Mouse (Mus musculus): ENCODE results near the gene Gusb. TPM values are rescaled to one million over a fixed set of nuclear protein-coding genes. Genes with fewer than 3 reads are reported as not detected.
"Not testable (repeated sequence)": the region's sequence is repeated elsewhere in the genome, so short reads cannot be mapped to it uniquely, and the experiment has no call there.

Gusb gene
- polyA plus RNA-seq, 1 experiment from 2014 or later: 50.2 TPM

DNA sequence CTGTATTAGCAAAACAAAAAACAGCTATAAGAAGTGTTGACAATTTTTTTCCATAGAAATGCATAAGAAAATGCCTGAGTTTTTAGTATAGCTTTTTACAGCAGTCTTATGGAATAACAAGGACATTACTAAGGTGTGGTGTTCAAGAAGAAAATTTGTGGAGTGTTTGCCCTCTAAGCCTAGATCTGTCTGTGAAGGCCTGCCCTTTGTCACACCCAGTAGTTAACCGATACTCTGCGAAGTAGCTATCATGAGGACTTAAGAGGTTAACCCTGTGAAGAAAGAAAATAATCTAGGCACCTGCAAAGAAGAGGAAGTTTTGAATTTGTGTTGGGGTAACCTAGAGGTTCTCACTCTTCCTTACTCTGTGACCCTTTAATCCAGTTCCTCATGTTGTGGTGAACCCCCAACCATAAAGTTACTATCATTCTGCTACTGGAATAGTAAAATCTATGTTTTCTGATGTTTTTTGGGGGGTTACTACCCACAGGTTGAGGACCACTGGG lies 55.3 kb downstream of the Gusb start:
- H3K9ac ChIP-seq (ENCODE audit: low read depth, low read length): no peak overlapping the region
- H3K36me3 ChIP-seq (ENCODE audit: control insufficient read depth, insufficient read depth, low read length): no peaks in the 10 kb centered on the region
- no peak for ATAC-seq (replicated peaks; ENCODE audit: insufficient number of reproducible peaks, low FRiP score, low TSS enrichment)
- no peaks in the 10 kb centered on the region for H3K9me3 ChIP-seq (replicated peaks; ENCODE audit: control insufficient read depth, low read length)
- no peak overlapping the region for H3K4me3 ChIP-seq (ENCODE audit: low read depth, low read length)
- 72% methylated on average over 2 of the region's 2 CpGs for WGBS (ENCODE audit: insufficient replicate concordance)
- H3K27ac ChIP-seq (ENCODE audit: low read depth, low read length): no peak overlapping the region
- H3K4me1 ChIP-seq (ENCODE audit: control insufficient read depth, insufficient read depth, low read length): peaks cover 3% of the 10 kb centered on the region; the same call in 1 of the 2 replicates
- H3K4me2 ChIP-seq: no peak overlapping the region
- H3K27me3 ChIP-seq (ENCODE audit: control insufficient read depth, insufficient read depth, low read length): no peaks in the 10 kb centered on the region

- Histone ChIP-seq H3K27me3 (ENCODE audit: control insufficient read depth, insufficient read depth, low read length) (no peaks in the 10 kb centered on the region), H3K4me3 (ENCODE audit: low read depth, low read length) (no peak overlapping the region), H3K9me3 (replicated peaks; ENCODE audit: control insufficient read depth, low read length) (no peaks in the 10 kb centered on the region), H3K4me1 (ENCODE audit: control insufficient read depth, insufficient read depth, low read length) (peaks cover 3% of the 10 kb centered on the region; the same call in 1 of the 2 replicates), H3K27ac (ENCODE audit: low read depth, low read length) (no peak overlapping the region), H3K9ac (ENCODE audit: low read depth, low read length) (no peak overlapping the region), H3K4me2 (peak overlapping the region; percentile 14; the same call in 1 of the 2 replicates), H3K36me3 (ENCODE audit: control insufficient read depth, insufficient read depth, low read length) (no peaks in the 10 kb centered on the region)
- no peak for ATAC-seq (replicated peaks; ENCODE audit: insufficient number of reproducible peaks, low FRiP score, low TSS enrichment)
- 65% methylated on average over 1 of the region's 1 CpGs for WGBS (ENCODE audit: insufficient replicate concordance)
Measured at GRCm38 (mm10) chr5:129943402-129943801, 59.4 kb downstream of the Gusb start.

DNA sequence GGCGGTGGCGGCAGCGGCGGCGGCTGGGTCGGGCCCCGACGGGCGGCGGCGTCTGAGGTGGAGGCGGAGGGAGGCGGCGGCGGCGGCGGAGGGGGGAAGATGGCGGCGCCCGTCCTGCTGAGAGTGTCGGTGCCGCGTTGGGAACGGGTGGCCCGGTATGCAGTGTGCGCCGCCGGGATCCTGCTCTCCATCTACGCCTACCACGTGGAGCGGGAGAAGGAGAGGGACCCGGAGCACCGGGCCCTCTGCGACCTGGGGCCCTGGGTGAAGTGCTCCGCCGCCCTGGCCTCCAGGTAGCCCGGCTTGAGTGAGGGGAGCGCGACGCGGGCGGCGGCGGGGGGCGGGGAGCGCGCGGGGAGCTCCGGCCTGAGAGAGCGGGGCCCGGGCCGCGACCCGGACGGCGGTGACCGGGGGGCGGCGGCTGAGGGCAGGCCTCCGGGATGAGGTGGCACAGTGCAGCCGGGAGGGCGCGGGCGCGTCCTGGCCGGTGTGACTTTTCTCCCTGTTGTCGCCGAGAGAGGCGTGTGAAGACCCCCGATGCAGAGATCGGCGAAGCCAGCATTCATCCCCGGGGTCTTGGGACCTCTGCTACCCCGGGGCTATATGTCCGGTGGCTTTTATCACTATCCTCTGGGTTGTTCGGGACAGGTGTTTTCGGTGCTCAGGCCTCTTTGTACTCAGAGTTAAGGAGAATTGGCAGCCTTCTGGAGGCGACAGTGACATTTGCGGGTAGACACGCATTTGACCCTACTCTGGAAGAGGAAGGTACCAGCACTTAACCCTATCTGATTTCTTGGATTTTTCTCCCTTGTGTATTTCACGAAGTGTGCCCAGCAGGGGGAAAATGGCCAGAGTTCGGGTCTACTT lies 60.5 kb downstream of the Gusb start:
- Histone ChIP-seq H3K4me3 (ENCODE audit: low read depth, low read length) (peak overlapping the region; percentile 90), H3K9ac (ENCODE audit: low read depth, low read length) (peak overlapping the region; percentile 84), H3K27ac (ENCODE audit: low read depth, low read length) (peak overlapping the region; percentile 71), H3K4me2 (peak overlapping the region; percentile 90)
- ATAC-seq (replicated peaks; ENCODE audit: insufficient number of reproducible peaks, low FRiP score, low TSS enrichment): peak; percentile 41
- H3K36me3 ChIP-seq (ENCODE audit: control insufficient read depth, insufficient read depth, low read length); H3K27me3 ChIP-seq (ENCODE audit: control insufficient read depth, insufficient read depth, low read length); H3K4me1 ChIP-seq (ENCODE audit: control insufficient read depth, insufficient read depth, low read length); H3K9me3 ChIP-seq (replicated peaks; ENCODE audit: control insufficient read depth, low read length): not testable (repeated sequence)
- WGBS (ENCODE audit: insufficient replicate concordance): under 1% methylated on average over 42 of the region's 82 CpGs

DNA sequence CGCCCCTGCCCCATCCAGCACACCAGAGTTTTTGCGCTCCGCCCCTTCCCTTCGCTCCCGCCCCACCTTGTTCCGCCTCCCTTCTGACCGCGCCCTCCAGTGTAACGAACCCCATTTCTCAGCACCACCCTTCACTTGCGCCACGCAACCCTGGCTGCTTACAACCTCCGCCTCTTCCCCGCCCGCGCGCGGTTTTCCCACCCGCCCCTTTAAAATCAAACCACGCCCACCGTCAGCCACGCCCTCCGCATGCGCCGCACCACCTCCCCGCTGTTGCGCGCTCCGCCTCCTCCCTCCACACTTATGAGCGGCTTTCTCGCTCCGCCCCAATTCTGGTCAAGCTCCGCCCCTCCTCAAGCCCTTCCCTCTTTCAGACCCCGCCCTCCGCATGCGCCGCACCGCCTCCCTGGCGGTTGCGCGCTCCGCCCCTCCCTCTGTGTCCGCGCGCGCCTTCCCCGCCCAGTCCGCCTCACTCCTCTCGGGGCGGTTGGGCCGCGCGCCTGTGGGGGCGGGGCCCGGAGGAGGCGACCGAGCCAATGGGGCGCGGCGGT lies 61.3 kb downstream of the Gusb start, which contains the start of gene Vkorc1l1:
Gene Vkorc1l1 (plus strand): TSS at position 476 of the 551 bp plus-strand sequence.
- Histone ChIP-seq H3K27ac (ENCODE audit: low read depth, low read length) (peak within 1 kb of the TSS; percentile 71), H3K36me3 (ENCODE audit: control insufficient read depth, insufficient read depth, low read length) (no peaks in the 10 kb centered on the region), H3K4me2 (peak within 1 kb of the TSS; percentile 90), H3K27me3 (ENCODE audit: control insufficient read depth, insufficient read depth, low read length) (no peaks in the 10 kb centered on the region), H3K4me3 (ENCODE audit: low read depth, low read length) (peak within 1 kb of the TSS; percentile 90), H3K9ac (ENCODE audit: low read depth, low read length) (peak within 1 kb of the TSS; percentile 84), H3K9me3 (replicated peaks; ENCODE audit: control insufficient read depth, low read length) (no peaks in the 10 kb centered on the region), H3K4me1 (ENCODE audit: control insufficient read depth, insufficient read depth, low read length) (peaks cover 3% of the 10 kb centered on the region; the same call in 1 of the 2 replicates)
- ATAC-seq (replicated peaks; ENCODE audit: insufficient number of reproducible peaks, low FRiP score, low TSS enrichment): peak; percentile 97
- 1% methylated on average over 57 of the region's 59 CpGs for WGBS (ENCODE audit: insufficient replicate concordance)

DNA sequence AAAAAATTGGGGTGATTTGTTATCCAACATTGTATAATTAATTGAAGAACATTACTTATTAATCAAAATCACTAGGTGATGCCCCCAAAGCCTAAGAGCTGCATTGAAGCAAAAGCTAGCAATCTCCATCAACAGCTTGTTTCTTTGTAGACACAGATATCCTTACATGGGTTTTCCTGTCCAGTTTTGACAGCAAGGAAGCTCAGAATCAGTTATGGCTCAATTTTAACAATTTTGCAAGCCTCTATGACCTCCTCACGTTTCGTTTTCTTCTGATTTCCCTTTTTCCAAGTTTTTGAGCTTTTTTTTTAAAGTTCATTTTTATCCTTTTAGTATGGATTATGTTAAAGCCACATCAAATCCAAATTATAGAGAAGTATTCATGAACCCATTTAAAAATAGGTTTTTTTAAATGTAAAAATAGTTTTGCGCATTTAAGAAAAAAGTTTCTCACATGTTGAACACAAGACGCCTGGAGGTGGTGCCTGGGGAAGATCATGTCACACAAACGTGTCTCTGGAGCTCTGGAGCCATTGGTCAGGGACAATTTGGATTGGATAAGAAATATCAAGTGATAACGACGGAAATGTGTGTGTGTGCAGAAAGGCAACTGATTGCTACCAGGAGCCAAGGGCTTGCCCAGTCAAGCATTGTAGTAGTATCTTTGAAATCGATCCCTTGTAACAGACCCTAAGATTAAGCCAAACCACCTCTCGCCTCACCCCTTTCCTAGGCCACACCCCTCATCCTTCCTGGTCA lies 61.9 kb downstream of the Gusb start:
- peak; percentile 4; the same call in 1 of the 2 replicates for ATAC-seq (replicated peaks; ENCODE audit: insufficient number of reproducible peaks, low FRiP score, low TSS enrichment)
- no peaks in the 10 kb centered on the region for H3K9me3 ChIP-seq (replicated peaks; ENCODE audit: control insufficient read depth, low read length)
- peak overlapping the region; percentile 64 for H3K27ac ChIP-seq (ENCODE audit: low read depth, low read length)
- H3K9ac ChIP-seq (ENCODE audit: low read depth, low read length): peak overlapping the region; percentile 54; the same call in 1 of the 2 replicates
- peak overlapping the region; percentile 64 for H3K4me2 ChIP-seq
- 7% methylated on average over 9 of the region's 9 CpGs for WGBS (ENCODE audit: insufficient replicate concordance)
- peak overlapping the region; percentile 90 for H3K4me3 ChIP-seq (ENCODE audit: low read depth, low read length)
- H3K4me1 ChIP-seq (ENCODE audit: control insufficient read depth, insufficient read depth, low read length): peaks cover 3% of the 10 kb centered on the region; the same call in 1 of the 2 replicates
- H3K27me3 ChIP-seq (ENCODE audit: control insufficient read depth, insufficient read depth, low read length): no peaks in the 10 kb centered on the region
- H3K36me3 ChIP-seq (ENCODE audit: control insufficient read depth, insufficient read depth, low read length): no peaks in the 10 kb centered on the region

GRCm38 (mm10) chr5:129940281-129940680 lies 62.6 kb downstream of the Gusb start:
- Histone ChIP-seq H3K27me3 (ENCODE audit: control insufficient read depth, insufficient read depth, low read length) (no peaks in the 10 kb centered on the region), H3K4me1 (ENCODE audit: control insufficient read depth, insufficient read depth, low read length) (peaks cover 3% of the 10 kb centered on the region; the same call in 1 of the 2 replicates), H3K36me3 (ENCODE audit: control insufficient read depth, insufficient read depth, low read length) (no peaks in the 10 kb centered on the region), H3K9me3 (replicated peaks; ENCODE audit: control insufficient read depth, low read length) (no peaks in the 10 kb centered on the region), H3K9ac (ENCODE audit: low read depth, low read length) (no peak overlapping the region), H3K4me3 (ENCODE audit: low read depth, low read length) (no peak overlapping the region), H3K4me2 (no peak overlapping the region), H3K27ac (ENCODE audit: low read depth, low read length) (no peak overlapping the region)
- 46% methylated on average over 2 of the region's 2 CpGs for WGBS (ENCODE audit: insufficient replicate concordance)
- no peak for ATAC-seq (replicated peaks; ENCODE audit: insufficient number of reproducible peaks, low FRiP score, low TSS enrichment)

Other genes with a start within 250 kb of the Gusb start
- gene Psph, start 215.6 kb downstream of the Gusb start, polyA plus RNA-seq (2014; fragmentation: Nextera tagmentation; extraction: Ambion mirVana): 33.1 and 34.9 TPM in 2 replicates
- gene Sumf2, start 156.1 kb downstream of the Gusb start, polyA plus RNA-seq (2014; fragmentation: Nextera tagmentation; extraction: Ambion mirVana): 35.6 and 37.3 TPM in 2 replicates
- 871 and 955 TPM in 2 replicates for gene Chchd2, start 115.6 kb downstream of the Gusb start, polyA plus RNA-seq (2014; fragmentation: Nextera tagmentation; extraction: Ambion mirVana)
- 4.8 and 5.8 TPM in 2 replicates for gene Zbed5, start 107.3 kb downstream of the Gusb start, polyA plus RNA-seq (2014; fragmentation: Nextera tagmentation; extraction: Ambion mirVana)
- gene Phkg1, start 104.5 kb downstream of the Gusb start, polyA plus RNA-seq (2014; fragmentation: Nextera tagmentation; extraction: Ambion mirVana): 0.32 and 0.42 TPM in 2 replicates
- gene Nupr1l, start 94.5 kb downstream of the Gusb start, polyA plus RNA-seq (2014; fragmentation: Nextera tagmentation; extraction: Ambion mirVana): 1.0 and 2.4 TPM in 2 replicates
- 16.3 and 16.7 TPM in 2 replicates for gene Vkorc1l1, start 61.1 kb downstream of the Gusb start, polyA plus RNA-seq (2014; fragmentation: Nextera tagmentation; extraction: Ambion mirVana)
- 18.2 and 18.6 TPM in 2 replicates for gene Asl, start 26.2 kb upstream of the Gusb start, polyA plus RNA-seq (2014; fragmentation: Nextera tagmentation; extraction: Ambion mirVana)
- gene Crcp, start 26.2 kb upstream of the Gusb start, polyA plus RNA-seq (2014; fragmentation: Nextera tagmentation; extraction: Ambion mirVana): 21.0 and 22.1 TPM in 2 replicates
- 28.1 and 28.8 TPM in 2 replicates for gene Tpst1, start 70.3 kb upstream of the Gusb start, polyA plus RNA-seq (2014; fragmentation: Nextera tagmentation; extraction: Ambion mirVana)
- 3.0 and 5.5 TPM in 2 replicates for gene Kctd7, start 141.8 kb upstream of the Gusb start, polyA plus RNA-seq (2014; fragmentation: Nextera tagmentation; extraction: Ambion mirVana)
- 20.8 and 22.0 TPM in 2 replicates for gene Rabgef1, start 168.7 kb upstream of the Gusb start, polyA plus RNA-seq (2014; fragmentation: Nextera tagmentation; extraction: Ambion mirVana)
- gene Tmem248, start 214.0 kb upstream of the Gusb start, polyA plus RNA-seq (2014; fragmentation: Nextera tagmentation; extraction: Ambion mirVana): 32.1 and 33.8 TPM in 2 replicates